Mouse (Mus musculus) liver, adult 2 months (tissue): Measurements from ENCODE around the gene Ifi203.
"Not testable (repeated sequence)": the region's sequence is repeated elsewhere in the genome, so short reads cannot be mapped to it uniquely, and the experiment has no call there.

ENCODE experiments used
- CTCF ChIP-seq: fragments of 200-500 bp; IDR thresholded peaks from 2 replicates; pipeline ENCODE4 v1.5.1; 2011; ENCODE audit warnings: low read depth, low read length, control low read depth
- POLR2A ChIP-seq: fragments of 200-500 bp; IDR thresholded peaks from 2 replicates; pipeline ENCODE4 v1.6.1; 2011; ENCODE audit warnings: low read length, control low read depth; ENCODE audit not compliant: insufficient read depth; ENCODE audit errors: extremely low read depth

- TF ChIP-seq CTCF, POLR2A: not testable (repeated sequence)
These were observed 34.1 kb downstream of the Ifi203 start for GRCm38 (mm10) chr1:173908390-173908789.
